In the genomic region with DNA sequence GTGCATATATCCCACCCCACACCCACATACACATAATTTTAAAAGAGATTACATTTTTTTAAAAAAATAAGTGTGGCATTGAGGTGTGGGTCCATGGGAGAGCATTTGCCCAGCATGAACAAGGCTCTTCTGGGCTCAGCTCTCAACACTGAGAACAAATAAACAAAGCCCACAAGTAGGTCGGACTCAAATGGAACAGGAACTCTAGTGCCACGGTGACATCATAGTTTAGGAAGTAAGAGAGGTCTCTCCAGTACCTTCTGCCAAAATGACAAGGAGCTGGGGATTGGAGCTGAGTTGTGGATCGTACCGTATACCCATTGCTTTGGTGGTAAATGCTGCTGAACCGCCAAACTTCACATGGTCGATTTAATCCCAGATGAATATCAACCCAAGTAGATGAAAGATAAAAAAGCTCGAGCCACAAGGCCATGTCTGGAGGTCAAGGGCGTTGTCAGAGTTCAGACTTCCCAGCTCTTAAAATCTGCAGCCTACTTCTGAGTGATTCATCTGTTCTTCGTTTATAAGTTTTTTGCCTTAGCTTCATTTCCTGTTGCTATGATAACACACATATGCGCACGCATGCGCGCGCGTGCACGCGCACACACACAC, we compare ENCODE assay signal across 17 mouse cellular contexts. TPM values are rescaled to one million over a fixed set of nuclear protein-coding genes. Genes with fewer than 3 reads are reported as not detected.
A peak's percentile ranks its signal among the peaks of the same experiment; 100 is the strongest.
DNase-seq lines count a peak whose midpoint lies in the region; ATAC-seq and TF ChIP-seq lines count a peak whose summit lies in the region.
"Had no signal": no experiment of that assay in that cellular context is flagged by ENCODE, and none has a peak within 500 bp of the region (broad histone marks: within the 10 kb centered on the region; RNA-seq: fewer than 3 reads in every experiment).

No protein-coding gene starts in this region.

- peak overlapping the region; percentile 81; the same call in 1 of the 2 replicates for H3K27ac ChIP-seq in liver, embryonic 12.5 days
- H3K27ac ChIP-seq in liver, postnatal 0 days (ENCODE audit: low read depth): no peak overlapping the region
- H3K27ac ChIP-seq: embryonic facial prominence, embryonic 15.5 days; forebrain, embryonic 15.5 days; hindbrain, embryonic 10.5 days; hindbrain, embryonic 14.5 days had no signal

- H3K4me3 ChIP-seq in liver, embryonic 12.5 days: no peak overlapping the region
- no peak overlapping the region for H3K4me3 ChIP-seq in liver, postnatal 0 days (ENCODE audit: low read depth, low read length)
- H3K4me3 ChIP-seq in lung, adult 2 months (replicated peaks; ENCODE audit: extremely low read depth, low read depth, low read length): no peak overlapping the region
- H3K4me3 ChIP-seq: embryonic facial prominence, embryonic 15.5 days; erythroblast, embryonic 14.5 days; forebrain, embryonic 15.5 days; heart, embryonic 12.5 days; hindbrain, embryonic 10.5 days had no signal

- no peak for TF ChIP-seq CTCF in liver, postnatal 0 days (IDR thresholded peaks at IDR 0.05; ENCODE audit: low read depth)
- no peak for TF ChIP-seq CTCF in lung, adult 2 months (IDR thresholded peaks at IDR 0.05; ENCODE audit: insufficient read depth, low read length)

- no peak overlapping the region for H3K9ac ChIP-seq in liver, embryonic 12.5 days
- no peak overlapping the region for H3K9ac ChIP-seq in liver, postnatal 0 days (replicated peaks)
- H3K9ac ChIP-seq: embryonic facial prominence, embryonic 15.5 days; forebrain, embryonic 15.5 days; heart, embryonic 12.5 days; hindbrain, embryonic 14.5 days had no signal

- no peaks in the 10 kb centered on the region for H3K9me3 ChIP-seq in liver, embryonic 12.5 days (replicated peaks)
- H3K9me3 ChIP-seq in liver, postnatal 0 days (ENCODE audit: low read length): no peaks in the 10 kb centered on the region
- H3K9me3 ChIP-seq: embryonic facial prominence, embryonic 15.5 days; forebrain, embryonic 15.5 days; heart, embryonic 12.5 days; hindbrain, embryonic 10.5 days had no signal

- H3K27me3 ChIP-seq in liver, embryonic 12.5 days (replicated peaks): no peaks in the 10 kb centered on the region
- no peaks in the 10 kb centered on the region for H3K27me3 ChIP-seq in liver, postnatal 0 days (ENCODE audit: insufficient read depth, low read length)
- H3K27me3 ChIP-seq: embryonic facial prominence, embryonic 15.5 days; forebrain, embryonic 15.5 days; heart, embryonic 12.5 days had no signal

- no peak for TF ChIP-seq POLR2A in lung, adult 2 months (IDR thresholded peaks at IDR 0.05; ENCODE audit: borderline replicate concordance, extremely low read depth, low read depth, low read length)

- peaks cover 36% of the 10 kb centered on the region for H3K36me3 ChIP-seq in liver, embryonic 12.5 days
- H3K36me3 ChIP-seq in liver, postnatal 0 days (replicated peaks; ENCODE audit: insufficient read depth, low read length): peaks cover 4% of the 10 kb centered on the region
- H3K36me3 ChIP-seq: embryonic facial prominence, embryonic 15.5 days; forebrain, embryonic 15.5 days; heart, embryonic 12.5 days; hindbrain, embryonic 10.5 days had no signal

- no peak for TF ChIP-seq EP300 in liver, postnatal 0 days (IDR thresholded peaks at IDR 0.05; ENCODE audit: low read depth)

- intact Hi-C loops in gastrocnemius, postnatal 36 days (cut with DNase I): no loop called here

- ATAC-seq in liver, embryonic 12.5 days: no peak
- no peak for ATAC-seq in liver, postnatal 0 days
- ATAC-seq: forebrain, embryonic 15.5 days; intestine, embryonic 16.5 days had no signal

- 82% methylated on average over 17 of the region's 17 CpGs for WGBS in liver, embryonic 12.5 days (ENCODE audit: insufficient replicate concordance)
- 78% methylated on average over 17 of the region's 17 CpGs for WGBS in liver, postnatal 0 days (ENCODE audit: insufficient replicate concordance)
- WGBS in lung, adult 2 months: 57% methylated on average over 17 of the region's 17 CpGs

- no peak overlapping the region for H3K4me2 ChIP-seq in liver, embryonic 12.5 days
- H3K4me2 ChIP-seq in liver, postnatal 0 days (ENCODE audit: low read depth, low read length): no peak overlapping the region
- H3K4me2 ChIP-seq: embryonic facial prominence, embryonic 15.5 days; forebrain, embryonic 15.5 days; heart, embryonic 12.5 days; hindbrain, embryonic 14.5 days had no signal

- H3K4me1 ChIP-seq in liver, embryonic 12.5 days: peaks cover 73% of the 10 kb centered on the region
- peaks cover 19% of the 10 kb centered on the region for H3K4me1 ChIP-seq in liver, postnatal 0 days (ENCODE audit: insufficient read depth)
- peaks cover 17% of the 10 kb centered on the region for H3K4me1 ChIP-seq in lung, adult 2 months (ENCODE audit: control insufficient read depth, insufficient read depth, low read length)
- H3K4me1 ChIP-seq: forebrain, embryonic 15.5 days had no signal

- no peak for DNase-seq in liver, postnatal 0 days
- peak; percentile 75 for DNase-seq in lung, postnatal 25 days (ENCODE audit: low spot score)
- DNase-seq in lung, adult 2 months: no peak
- peak; percentile 64 to 68 for DNase-seq in adrenal gland, postnatal 36 days
- no peak for DNase-seq in gastrocnemius, postnatal 36 days
- DNase-seq in embryo, embryonic 10.5 days (ENCODE audit: low spot score): no peak
- DNase-seq: cerebellum, adult 2 months; cerebellum, postnatal 10 days; embryo, embryonic 11 days had no signal

RNA-seq across cellular contexts. Expression of a gene that starts 36.7 kb away (rescaled TPM):
- polyA plus RNA-seq in liver, embryonic 12.5 days (2016; fragmentation: Nextera tagmentation; extraction: Ambion mirVana): 37.6 and 40.0 TPM in 2 replicates
- 36.2 and 39.1 TPM in 2 replicates for polyA plus RNA-seq in liver, postnatal 0 days (2015; fragmentation: Nextera tagmentation; extraction: Ambion mirVana)
- polyA plus RNA-seq in lung, adult 2 months (2012; rRNA removed): 80.0 and 90.8 TPM in 2 replicates
- total RNA-seq in adrenal gland, postnatal 36 days (2021): 10 to 100 TPM; 19.3 to 30.3 TPM
- total RNA-seq in gastrocnemius, postnatal 36 days (2021): 10 to 100 TPM; 19.2 to 21.0 TPM

Comparison
In these comparisons a context has a peak if more than half of its experiments do, and no peak if none do; other contexts are left out.
1. DNase-seq: peak in lung, postnatal 25 days (single experiment) and adrenal gland, postnatal 36 days (2 of 2); none in liver, postnatal 0 days (single experiment), lung, adult 2 months (single experiment), gastrocnemius, postnatal 36 days (0 of 2) and embryo, embryonic 10.5 days (single experiment).